Mouse (Mus musculus) forebrain, embryonic 14.5 days (tissue): ENCODE results near the gene Nrxn3. TPM values are rescaled to one million over a fixed set of nuclear protein-coding genes. Genes with fewer than 3 reads are reported as not detected.

Source experiments
- ATAC-seq: fragments of 200-750 bp; cut with Nextera tagmentation; 2 replicates; pipeline ENCODE4 v1.8.0; 2017; ENCODE audit warnings: mild to moderate bottlenecking, moderate library complexity
- DNase-seq: peaks from one replicate; pipeline ENCODE4 v3.0.0-alpha.2; 2015; ENCODE audit warnings: low spot score
- H3K27ac ChIP-seq: fragments of 300-500 bp; sonication (generic); 2 replicates; pipeline ENCODE4 v1.5.1; 2014; ENCODE audit warnings: low read depth, mild to moderate bottlenecking, control low read depth, low read length, moderate library complexity
- H3K27me3 ChIP-seq: fragments of 300-500 bp; sonication (generic); replicated peaks from 2 replicates; pipeline ENCODE4 v1.6.1; 2014; ENCODE audit warnings: low read length, control low read depth, mixed read lengths; ENCODE audit not compliant: control insufficient read depth, insufficient read depth
- H3K36me3 ChIP-seq: fragments of 300-500 bp; sonication (generic); 2 replicates; pipeline ENCODE4 v1.6.1; 2014; ENCODE audit warnings: low read length, control low read depth; ENCODE audit not compliant: control insufficient read depth, insufficient read depth
- H3K4me1 ChIP-seq: fragments of 300-500 bp; sonication (generic); 2 replicates; pipeline ENCODE4 v1.6.1; 2014; ENCODE audit warnings: antibody characterized with exemption, low read length, control low read depth; ENCODE audit not compliant: control insufficient read depth, insufficient read depth
- H3K4me2 ChIP-seq: fragments of 300-500 bp; sonication (generic); 2 replicates; pipeline ENCODE4 v1.6.1; 2014; ENCODE audit warnings: mild to moderate bottlenecking, control low read depth, low read length
- H3K4me3 ChIP-seq: fragments of 300-500 bp; sonication (generic); 2 replicates; pipeline ENCODE4 v1.5.1; 2014; ENCODE audit warnings: low read depth, low read length, control low read depth
- H3K9ac ChIP-seq: fragments of 300-500 bp; sonication (generic); 2 replicates; pipeline ENCODE4 v1.6.1; 2014; ENCODE audit warnings: mild to moderate bottlenecking, low read length, control low read depth, moderate library complexity
- H3K9me3 ChIP-seq: fragments of 300-500 bp; sonication (generic); replicated peaks from 2 replicates; pipeline ENCODE4 v1.6.1; 2016; ENCODE audit warnings: low read length, control low read depth, mixed read lengths; ENCODE audit not compliant: control insufficient read depth
- WGBS: fragments of 180-500 bp; shearing (Covaris S2); extraction: QIAGEN DNeasy Blood & Tissue Kit; methylation state at CpG from one replicate; pipeline ENCODE4 v1.1.7; 2014; 5-methylcytosine and 5-hydroxymethylcytosine counted together
- polyA plus RNA-seq: library from polyadenylated mRNA; unstranded; fragments of >200 nt; fragmentation: Nextera tagmentation; extraction: Ambion mirVana; gene quantifications from 2 replicates; pipeline ENCODE4 v1.2.1, GENCODE M21; 2014

The Nrxn3 gene
- 39.6 and 67.6 TPM in 2 replicates for polyA plus RNA-seq

GRCm38 (mm10) chr12:88722691-88723070 lies at the start of gene Nrxn3:
Gene Nrxn3, plus strand, starts transcription at chr12:88722876.
- peak within 1 kb of the TSS; percentile 45 for H3K4me3 ChIP-seq
- H3K4me2 ChIP-seq, result peak within 1 kb of the TSS; percentile 57
- WGBS, result 1% methylated on average over 9 of the region's 9 CpGs
- ATAC-seq (peak; percentile 98), DNase-seq (peak; percentile 91)
- no peaks in the 10 kb centered on the region for H3K36me3 ChIP-seq
- no peaks in the 10 kb centered on the region for H3K27me3 ChIP-seq
- peak within 1 kb of the TSS; percentile 61 for H3K9ac ChIP-seq
- no peak within 1 kb of the TSS; the same call in 1 of the 2 replicates for H3K27ac ChIP-seq
- no peaks in the 10 kb centered on the region; the same call in 1 of the 2 replicates for H3K4me1 ChIP-seq
- H3K9me3 ChIP-seq, result no peaks in the 10 kb centered on the region

- H3K36me3 ChIP-seq, result no peaks in the 10 kb centered on the region
- H3K4me1 ChIP-seq, result 0 out of 2 replicates have a peak, but pooled peaks cover 3% of the 10 kb centered on the region
- no peaks in the 10 kb centered on the region for H3K27me3 ChIP-seq
- 44% methylated on average over 10 of the region's 10 CpGs for WGBS
- no peak overlapping the region for H3K9ac ChIP-seq
- H3K4me3 ChIP-seq, result no peak overlapping the region
- DNase-seq (no peak), ATAC-seq (no peak)
- H3K4me2 ChIP-seq, result no peak overlapping the region
- H3K27ac ChIP-seq, result no peak overlapping the region
- no peaks in the 10 kb centered on the region for H3K9me3 ChIP-seq
Measured at GRCm38 (mm10) chr12:88704159-88704846, 18.4 kb upstream of the Nrxn3 start.

DNA sequence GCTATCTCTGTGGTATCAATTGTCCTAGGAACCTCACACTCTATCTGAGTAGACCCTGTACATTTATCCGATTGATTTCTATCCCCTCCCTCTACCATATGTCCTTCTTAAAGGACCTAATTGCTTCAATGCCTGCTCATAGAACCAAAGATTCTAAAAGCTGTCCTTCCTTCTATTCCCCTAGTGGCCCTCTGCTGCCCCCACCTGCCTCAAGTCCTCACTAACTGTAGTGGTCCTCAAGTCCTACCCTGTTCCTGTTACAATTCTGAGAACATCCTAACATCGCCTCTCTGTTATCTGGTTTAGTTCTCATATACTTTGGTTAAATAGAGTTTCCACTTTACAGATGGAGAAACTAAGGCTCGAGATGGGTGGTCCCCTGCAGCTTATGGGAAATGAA lies 16.7 kb upstream of the Nrxn3 start:
- Histone ChIP-seq H3K4me3 (no peak overlapping the region), H3K4me2 (no peak overlapping the region), H3K9ac (no peak overlapping the region), H3K27me3 (no peaks in the 10 kb centered on the region), H3K27ac (no peak overlapping the region), H3K9me3 (no peaks in the 10 kb centered on the region), H3K4me1 (0 out of 2 replicates have a peak, but pooled peaks cover 3% of the 10 kb centered on the region), H3K36me3 (no peaks in the 10 kb centered on the region)
- WGBS, result 72% methylated on average over 3 of the region's 3 CpGs
- ATAC-seq, result no peak
- no peak for DNase-seq

- Histone ChIP-seq H3K27me3 (no peaks in the 10 kb centered on the region), H3K9me3 (no peaks in the 10 kb centered on the region), H3K9ac (no peak overlapping the region), H3K36me3 (no peaks in the 10 kb centered on the region), H3K4me2 (no peak overlapping the region), H3K4me3 (no peak overlapping the region), H3K27ac (no peak overlapping the region), H3K4me1 (0 out of 2 replicates have a peak, but pooled peaks cover 3% of the 10 kb centered on the region)
- 89% methylated on average over 3 of the region's 3 CpGs for WGBS
- DNase-seq, result no peak
- ATAC-seq, result no peak
Measured at GRCm38 (mm10) chr12:88707786-88708185, 14.9 kb upstream of the Nrxn3 start.

DNA sequence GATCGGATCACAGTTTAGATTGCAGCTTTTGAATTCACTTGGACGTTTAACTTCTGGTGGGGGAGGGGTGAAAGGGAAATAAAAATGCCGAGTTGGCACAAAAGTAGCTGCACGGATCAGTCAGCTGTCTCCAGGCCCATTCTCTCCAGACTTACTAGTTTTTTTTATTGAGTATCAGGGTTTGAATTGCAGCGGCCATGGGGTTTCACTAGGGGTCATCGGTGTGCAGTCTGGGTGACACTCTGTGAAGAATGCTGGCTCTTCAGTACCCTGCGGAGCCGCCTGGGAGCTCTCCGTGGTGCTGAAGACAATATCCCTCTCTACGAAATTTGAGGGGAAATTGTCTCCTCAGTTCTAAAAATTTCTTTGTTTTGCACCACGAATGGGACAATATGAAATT lies 13.5 kb upstream of the Nrxn3 start:
- ATAC-seq (peak; percentile 82), DNase-seq (peak; percentile 79)
- Histone ChIP-seq H3K27ac (no peak overlapping the region), H3K9ac (no peak overlapping the region), H3K36me3 (no peaks in the 10 kb centered on the region), H3K4me3 (no peak overlapping the region), H3K9me3 (no peaks in the 10 kb centered on the region), H3K4me1 (0 out of 2 replicates have a peak, but pooled peaks cover 3% of the 10 kb centered on the region), H3K27me3 (no peaks in the 10 kb centered on the region), H3K4me2 (no peak overlapping the region)
- WGBS, result 5% methylated on average over 11 of the region's 11 CpGs

DNA sequence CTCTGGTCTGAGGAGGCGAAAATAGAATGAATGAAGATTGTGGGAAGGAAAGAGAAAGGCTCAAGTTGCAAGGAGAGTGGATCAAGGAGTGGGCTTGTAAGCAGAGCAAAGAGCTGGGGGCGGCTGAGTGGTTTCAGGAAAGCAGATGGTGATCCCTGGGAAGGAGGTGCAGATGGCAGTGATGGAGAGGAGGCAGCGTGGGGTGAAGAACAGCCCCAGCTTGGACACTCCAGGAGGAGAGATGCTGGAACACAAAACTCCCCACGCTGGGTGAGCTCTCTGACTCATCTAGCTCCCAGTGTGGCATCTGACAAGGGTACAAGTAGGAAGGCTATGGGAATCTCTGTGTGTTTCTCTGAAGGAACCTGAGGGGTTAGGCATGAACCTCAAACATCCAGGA lies 9.2 kb upstream of the Nrxn3 start:
- ATAC-seq (no peak), DNase-seq (no peak)
- Histone ChIP-seq H3K9ac (no peak overlapping the region), H3K36me3 (no peaks in the 10 kb centered on the region), H3K4me3 (no peak overlapping the region), H3K9me3 (no peaks in the 10 kb centered on the region), H3K27ac (no peak overlapping the region), H3K27me3 (no peaks in the 10 kb centered on the region), H3K4me1 (0 out of 2 replicates have a peak, but pooled peaks cover 3% of the 10 kb centered on the region), H3K4me2 (no peak overlapping the region)
- WGBS, result 76% methylated on average over 4 of the region's 4 CpGs

DNA sequence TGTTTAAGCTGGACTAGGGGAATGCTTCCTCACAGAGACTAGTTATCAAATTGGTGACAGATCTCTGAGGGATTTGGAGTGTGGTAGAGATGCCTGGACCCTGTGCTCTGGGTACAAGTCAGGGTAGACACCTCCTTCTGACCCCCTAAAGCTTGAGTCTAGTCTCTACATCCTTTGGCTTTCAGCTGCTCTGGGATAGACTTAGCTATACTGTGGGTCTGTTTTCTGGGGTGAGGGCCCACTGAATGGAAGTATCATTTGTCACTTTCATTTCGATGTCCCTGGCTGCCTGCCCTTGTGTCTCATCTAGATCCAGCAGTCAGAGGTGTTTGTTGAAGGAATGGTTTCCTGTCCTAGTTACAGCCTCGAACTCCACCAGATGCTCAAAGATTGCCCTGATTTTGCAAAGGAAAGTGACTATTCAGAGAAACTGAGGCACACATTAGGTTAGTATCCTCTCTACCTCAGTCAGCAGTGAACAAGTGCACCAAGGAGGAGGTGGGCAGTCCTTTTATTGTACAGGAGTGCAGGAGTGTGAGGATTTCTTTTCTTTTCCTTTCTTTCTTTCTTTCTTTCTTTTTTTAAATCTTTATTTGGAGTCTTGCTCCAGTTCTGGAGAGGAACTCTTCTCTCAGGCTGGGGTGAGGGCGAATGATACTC lies 515 bp upstream of the Nrxn3 start:
- ATAC-seq (0 out of 2 replicates have a peak, but pooled peaks have one; percentile 14), DNase-seq (no peak)
- H3K27ac ChIP-seq, result no peak overlapping the region
- peak overlapping the region; percentile 45; the same call in 1 of the 2 replicates for H3K4me3 ChIP-seq
- no peaks in the 10 kb centered on the region; the same call in 1 of the 2 replicates for H3K4me1 ChIP-seq
- no peak overlapping the region; the same call in 1 of the 2 replicates for H3K9ac ChIP-seq
- no peaks in the 10 kb centered on the region for H3K36me3 ChIP-seq
- H3K9me3 ChIP-seq, result no peaks in the 10 kb centered on the region
- H3K27me3 ChIP-seq, result no peaks in the 10 kb centered on the region
- 40% methylated on average over 3 of the region's 3 CpGs for WGBS
- H3K4me2 ChIP-seq, result peak overlapping the region; percentile 57

- no peaks in the 10 kb centered on the region for H3K36me3 ChIP-seq
- H3K9me3 ChIP-seq, result no peaks in the 10 kb centered on the region
- DNase-seq (no peak), ATAC-seq (no peak)
- WGBS, result 86% methylated on average over 13 of the region's 13 CpGs
- H3K27me3 ChIP-seq, result no peaks in the 10 kb centered on the region
- H3K9ac ChIP-seq, result peak overlapping the region; percentile 56
- peak overlapping the region; percentile 67 for H3K27ac ChIP-seq
- H3K4me2 ChIP-seq, result peak overlapping the region; percentile 57
- peak overlapping the region; percentile 45 for H3K4me3 ChIP-seq
- no peaks in the 10 kb centered on the region; the same call in 1 of the 2 replicates for H3K4me1 ChIP-seq
Measured at GRCm38 (mm10) chr12:88726316-88726715, 3.6 kb downstream of the Nrxn3 start.

GRCm38 (mm10) chr12:88726755-88727154 lies 4.1 kb downstream of the Nrxn3 start:
- H3K4me1 ChIP-seq, result no peaks in the 10 kb centered on the region; the same call in 1 of the 2 replicates
- DNase-seq (no peak), ATAC-seq (no peak)
- H3K36me3 ChIP-seq, result no peaks in the 10 kb centered on the region
- peak overlapping the region; percentile 45 for H3K4me3 ChIP-seq
- peak overlapping the region; percentile 67 for H3K27ac ChIP-seq
- H3K9me3 ChIP-seq, result no peaks in the 10 kb centered on the region
- H3K27me3 ChIP-seq, result no peaks in the 10 kb centered on the region
- 77% methylated on average over 6 of the region's 6 CpGs for WGBS
- H3K4me2 ChIP-seq, result peak overlapping the region; percentile 57
- peak overlapping the region; percentile 56 for H3K9ac ChIP-seq
